Mouse (Mus musculus) midbrain, embryonic 10.5 days (tissue): ENCODE data around the gene Ryr3. TPM values are rescaled to one million over a fixed set of nuclear protein-coding genes. Genes with fewer than 3 reads are reported as not detected.

Source experiments
- DNase-seq: peaks from one replicate; pipeline ENCODE4 v3.0.0-alpha.2; 2017; ENCODE audit warnings: low spot score
- H3K27ac ChIP-seq: fragments of 300-500 bp; sonication (generic); replicated peaks from 2 replicates; pipeline ENCODE4 v1.5.1; 2016; ENCODE audit warnings: mild to moderate bottlenecking
- H3K27me3 ChIP-seq: fragments of 300-500 bp; sonication (generic); 2 replicates; pipeline ENCODE4 v1.6.1; 2016; ENCODE audit warnings: low read depth, mild to moderate bottlenecking; ENCODE audit not compliant: poor library complexity, severe bottlenecking
- H3K36me3 ChIP-seq: fragments of 300-500 bp; sonication (generic); 2 replicates; pipeline ENCODE4 v1.6.1; 2016; ENCODE audit warnings: mild to moderate bottlenecking, moderate library complexity
- H3K4me1 ChIP-seq: fragments of 300-500 bp; sonication (generic); 2 replicates; pipeline ENCODE4 v1.6.1; 2016
- H3K4me3 ChIP-seq: fragments of 300-500 bp; sonication (generic); 2 replicates; pipeline ENCODE4 v1.5.1; 2016; ENCODE audit warnings: mild to moderate bottlenecking, moderate library complexity
- H3K9me3 ChIP-seq: fragments of 300-500 bp; sonication (generic); replicated peaks from 2 replicates; pipeline ENCODE4 v1.6.1; 2016; ENCODE audit warnings: mild to moderate bottlenecking
- WGBS: fragments of 180-500 bp; shearing (Covaris S2); methylation state at CpG from one replicate; pipeline ENCODE4 v1.1.7; 2016; 5-methylcytosine and 5-hydroxymethylcytosine counted together
- microRNA-seq: library from miRNA; unstranded; fragments of <30 nt; microRNA quantifications from one replicate; pipeline ENCODE4, GENCODE M21; 2017
- polyA plus RNA-seq: library from polyadenylated mRNA; unstranded; fragments of >200 nt; fragmentation: Nextera tagmentation; extraction: Ambion mirVana; gene quantifications from 2 replicates; pipeline ENCODE4 v1.2.1, GENCODE M21; 2016

Ryr3 gene
- polyA plus RNA-seq, 1 experiment from 2014 or later = 1.0 TPM

DNA sequence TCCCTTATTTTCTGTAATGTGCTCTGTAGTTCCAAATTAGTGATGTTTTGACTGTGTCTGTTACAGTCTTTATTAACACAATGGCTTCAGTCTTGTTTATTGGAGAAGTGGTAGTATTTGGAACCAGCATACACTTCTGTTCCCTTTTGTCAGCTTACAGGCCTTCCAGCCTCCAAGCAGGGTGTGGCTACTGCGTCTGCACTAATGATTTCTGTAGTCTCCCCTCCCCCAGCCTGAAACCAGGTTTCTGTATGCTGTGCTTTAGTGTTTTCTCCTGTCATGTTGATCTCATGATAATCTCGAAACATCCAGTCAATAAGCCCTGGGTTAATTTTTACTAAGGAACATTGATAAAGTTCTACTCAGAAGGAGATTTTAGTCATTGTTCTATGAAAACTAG lies 623.6 kb downstream of the Ryr3 start:
- Histone ChIP-seq H3K27me3 (no peaks in the 10 kb centered on the region), H3K27ac (no peak overlapping the region), H3K4me3 (no peak overlapping the region), H3K4me1 (peaks cover 5% of the 10 kb centered on the region), H3K36me3 (no peaks in the 10 kb centered on the region), H3K9me3 (no peaks in the 10 kb centered on the region)
- no peak for DNase-seq
- 85% methylated on average over 2 of the region's 2 CpGs for WGBS

DNA sequence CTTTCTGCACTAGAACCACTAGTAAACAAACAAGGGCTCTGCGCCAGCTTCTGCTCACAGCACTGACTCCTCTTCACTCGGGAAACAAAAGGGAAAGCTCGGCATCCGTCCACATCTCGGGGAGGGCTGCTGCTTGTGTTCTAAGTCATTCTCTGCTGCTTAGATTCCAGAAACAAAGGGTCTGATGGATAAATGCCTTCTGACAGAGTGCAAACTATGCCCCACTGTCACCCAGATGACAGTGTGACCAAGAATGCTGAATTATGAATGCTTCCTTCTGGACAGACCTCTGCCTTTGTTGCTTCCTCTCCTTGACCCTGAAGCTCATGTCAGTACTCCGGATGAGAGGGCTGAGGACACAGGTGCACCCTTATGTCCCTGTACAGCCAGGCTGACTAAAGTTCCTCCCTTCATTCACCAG lies 625.4 kb downstream of the Ryr3 start:
- no peak for DNase-seq
- 48% methylated on average over 6 of the region's 6 CpGs for WGBS
- Histone ChIP-seq H3K36me3 (no peaks in the 10 kb centered on the region), H3K9me3 (no peaks in the 10 kb centered on the region), H3K27ac (0 out of 2 replicates have a peak overlapping the region, but pooled peaks have one; percentile 59), H3K27me3 (no peaks in the 10 kb centered on the region), H3K4me1 (peaks cover 5% of the 10 kb centered on the region), H3K4me3 (no peak overlapping the region)

DNA sequence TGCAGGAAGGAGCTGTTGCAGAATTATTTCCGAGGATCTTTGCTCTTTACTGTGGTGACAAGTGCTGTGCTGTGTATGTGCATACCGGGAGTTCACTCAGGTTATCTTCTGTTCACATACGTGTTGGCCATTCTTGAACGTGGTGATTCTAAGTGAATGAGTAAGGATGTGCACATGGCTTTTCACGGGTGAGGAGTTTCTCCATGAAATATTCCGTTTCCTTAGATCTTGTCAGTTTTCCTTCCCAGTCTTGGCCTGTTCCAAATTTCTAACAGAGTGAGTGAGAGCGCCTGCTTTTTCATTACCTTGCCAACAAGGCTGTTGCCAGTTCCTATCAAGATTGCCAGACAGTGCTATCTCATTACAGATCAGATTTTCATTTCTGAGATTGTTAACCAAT lies 625.9 kb downstream of the Ryr3 start:
- Histone ChIP-seq H3K4me1 (peaks cover 5% of the 10 kb centered on the region), H3K27me3 (no peaks in the 10 kb centered on the region), H3K27ac (no peak overlapping the region), H3K36me3 (no peaks in the 10 kb centered on the region), H3K9me3 (no peaks in the 10 kb centered on the region), H3K4me3 (no peak overlapping the region)
- 88% methylated on average over 7 of the region's 7 CpGs for WGBS
- DNase-seq = no peak

Small RNA genes lying within 50 kb of the gene (microRNA-seq; reads per million reads assigned to microRNA genes)
- gene Gm44374 = not detected

Other genes starting within 250 kb of the Ryr3 start
- gene Tmco5b, start 68.6 kb upstream of the Ryr3 start, polyA plus RNA-seq = not detected in 2 replicates
- gene Fmn1, start 110.6 kb upstream of the Ryr3 start, polyA plus RNA-seq = 0.51 and 0.63 TPM in 2 replicates